Mouse (Mus musculus): ENCODE results near the gene Saa3. TPM values are rescaled to one million over a fixed set of nuclear protein-coding genes. Genes with fewer than 3 reads are reported as not detected.
"Not testable (repeated sequence)": the region's sequence is repeated elsewhere in the genome, so short reads cannot be mapped to it uniquely, and the experiment has no call there.

The Saa3 gene
- polyA plus RNA-seq, 1 experiment: not detected

DNA sequence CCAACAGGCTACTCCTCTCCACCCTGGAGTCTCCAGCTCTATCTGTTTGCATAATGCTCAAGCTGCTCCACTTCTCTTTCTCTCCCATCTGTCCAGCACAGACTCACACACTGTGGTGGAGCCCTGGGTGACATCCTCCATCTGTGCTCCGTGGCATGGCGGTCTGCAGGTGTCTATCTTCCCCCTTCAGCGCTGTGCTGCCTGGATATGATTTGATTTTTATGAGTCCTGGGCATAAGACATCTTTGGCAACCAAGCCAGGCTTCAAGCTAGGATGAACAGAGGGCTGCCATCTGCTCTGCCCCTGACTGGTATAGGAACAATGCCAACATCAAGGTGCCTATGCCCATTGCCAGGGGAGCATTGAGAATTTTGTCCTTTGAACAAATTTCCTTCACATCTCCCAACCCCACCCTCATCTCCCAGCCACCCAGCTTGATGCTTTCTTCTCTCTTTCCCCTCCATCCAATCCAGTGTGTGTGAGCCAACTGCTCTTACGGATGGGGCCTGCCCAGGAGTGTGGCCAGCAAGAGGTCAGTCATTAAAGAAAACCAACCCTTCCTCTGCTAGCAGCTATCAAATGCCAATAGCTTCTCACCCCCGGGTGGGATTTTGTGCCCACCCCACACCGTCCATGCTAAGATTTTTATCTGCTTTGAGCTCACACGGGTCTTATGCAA, 3.2 kb upstream of the Saa3 start:
- H3K27me3 ChIP-seq (ENCODE audit: control insufficient read depth): no peaks in the 10 kb centered on the region
- H3K4me1 ChIP-seq (ENCODE audit: control insufficient read depth): no peaks in the 10 kb centered on the region
- no peaks in the 10 kb centered on the region for H3K9me3 ChIP-seq (ENCODE audit: control insufficient read depth, low read length)
- no peak overlapping the region for H3K4me3 ChIP-seq (replicated peaks)
- TF ChIP-seq GATA1 (IDR thresholded peaks at IDR 0.05; ENCODE audit: low read length) (no peak), TAL1 (IDR thresholded peaks at IDR 0.05; ENCODE audit: low read length) (no peak)
- H3K36me3 ChIP-seq (ENCODE audit: control insufficient read depth): no peaks in the 10 kb centered on the region

DNA sequence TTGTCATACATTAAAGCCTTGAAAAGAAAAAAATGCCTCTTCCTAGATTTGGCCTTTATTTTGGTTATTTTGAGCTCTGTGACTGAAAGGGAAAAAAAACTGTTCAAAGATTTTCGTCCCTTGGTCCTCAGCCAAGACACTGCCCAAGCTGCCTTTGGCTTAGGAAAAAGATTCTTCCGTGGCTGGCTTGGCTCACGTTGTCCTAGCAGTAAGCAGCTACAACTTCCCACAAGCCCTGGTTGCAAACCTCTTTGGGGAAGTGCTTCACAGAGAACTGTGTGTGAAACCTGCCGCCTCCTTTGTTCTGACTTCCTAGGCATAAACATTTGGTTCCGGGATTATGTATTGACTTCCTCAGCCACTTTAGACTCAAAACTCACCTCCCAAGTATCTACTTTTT, 1.4 kb upstream of the Saa3 start:
- 0 out of 2 replicates have a peak, but pooled peaks cover 3% of the 10 kb centered on the region for H3K27me3 ChIP-seq (ENCODE audit: control insufficient read depth)
- no peak overlapping the region for H3K4me3 ChIP-seq (replicated peaks)
- TF ChIP-seq TAL1 (IDR thresholded peaks at IDR 0.05; ENCODE audit: low read length): no peak
- no peak for TF ChIP-seq GATA1 (IDR thresholded peaks at IDR 0.05; ENCODE audit: low read length)
- H3K4me1 ChIP-seq (ENCODE audit: control insufficient read depth): no peaks in the 10 kb centered on the region
- no peaks in the 10 kb centered on the region for H3K9me3 ChIP-seq (ENCODE audit: control insufficient read depth, low read length)
- no peaks in the 10 kb centered on the region for H3K36me3 ChIP-seq (ENCODE audit: control insufficient read depth)

DNA sequence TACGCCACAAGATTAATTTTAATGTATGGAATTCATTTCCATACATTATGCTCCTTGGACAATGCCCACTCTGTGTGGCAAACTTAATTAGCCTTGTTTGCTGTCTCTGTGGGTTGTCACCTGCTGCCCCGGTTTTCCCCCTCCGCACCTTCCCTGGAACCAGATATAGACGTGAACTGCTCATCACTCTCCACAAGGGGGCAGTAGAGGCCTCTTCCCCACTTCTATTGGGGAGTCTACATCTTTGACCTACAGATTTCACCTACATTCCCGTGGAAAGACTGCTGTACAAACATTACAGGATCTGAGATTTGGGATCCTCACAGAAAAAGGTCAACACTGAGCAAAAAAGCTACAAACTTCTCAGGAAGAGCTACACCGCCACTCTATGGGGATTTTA, 982 bp downstream of the Saa3 start:
- Histone ChIP-seq H3K27me3 (ENCODE audit: control insufficient read depth) (0 out of 2 replicates have a peak, but pooled peaks cover 3% of the 10 kb centered on the region), H3K36me3 (ENCODE audit: control insufficient read depth) (no peaks in the 10 kb centered on the region), H3K9me3 (ENCODE audit: control insufficient read depth, low read length) (no peaks in the 10 kb centered on the region), H3K4me1 (ENCODE audit: control insufficient read depth) (peaks cover 5% of the 10 kb centered on the region), H3K4me3 (replicated peaks) (no peak overlapping the region)
- no peak for TF ChIP-seq GATA1 (IDR thresholded peaks at IDR 0.05; ENCODE audit: low read length)
- no peak for TF ChIP-seq TAL1 (IDR thresholded peaks at IDR 0.05; ENCODE audit: low read length)

DNA sequence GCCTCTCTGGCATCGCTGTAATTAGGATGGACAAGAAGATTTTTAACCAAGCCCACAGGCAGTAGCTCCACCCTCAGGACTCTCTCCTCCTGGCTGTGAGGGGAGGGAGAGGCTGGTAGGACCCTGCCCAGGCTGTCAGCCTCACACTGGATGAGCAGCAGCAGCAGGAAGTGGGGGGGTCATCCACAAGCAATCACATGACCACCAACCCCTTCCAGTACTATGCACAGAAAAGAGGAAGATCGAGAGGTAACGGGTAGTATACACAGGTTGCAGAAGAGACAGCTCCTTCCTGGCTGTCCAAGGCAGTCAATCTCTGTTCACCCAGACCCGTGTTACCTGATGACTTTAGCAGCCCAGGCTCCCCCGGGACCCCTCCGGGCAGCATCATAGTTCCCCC, 3.2 kb downstream of the Saa3 start:
- Histone ChIP-seq H3K36me3 (ENCODE audit: control insufficient read depth) (peaks cover 13% of the 10 kb centered on the region), H3K4me3 (replicated peaks) (no peak overlapping the region), H3K9me3 (ENCODE audit: control insufficient read depth, low read length) (no peaks in the 10 kb centered on the region), H3K27me3 (ENCODE audit: control insufficient read depth) (0 out of 2 replicates have a peak, but pooled peaks cover 3% of the 10 kb centered on the region), H3K4me1 (ENCODE audit: control insufficient read depth) (peaks cover 14% of the 10 kb centered on the region)
- TF ChIP-seq TAL1 (IDR thresholded peaks at IDR 0.05; ENCODE audit: low read length) (no peak), GATA1 (IDR thresholded peaks at IDR 0.05; ENCODE audit: low read length) (no peak)

DNA sequence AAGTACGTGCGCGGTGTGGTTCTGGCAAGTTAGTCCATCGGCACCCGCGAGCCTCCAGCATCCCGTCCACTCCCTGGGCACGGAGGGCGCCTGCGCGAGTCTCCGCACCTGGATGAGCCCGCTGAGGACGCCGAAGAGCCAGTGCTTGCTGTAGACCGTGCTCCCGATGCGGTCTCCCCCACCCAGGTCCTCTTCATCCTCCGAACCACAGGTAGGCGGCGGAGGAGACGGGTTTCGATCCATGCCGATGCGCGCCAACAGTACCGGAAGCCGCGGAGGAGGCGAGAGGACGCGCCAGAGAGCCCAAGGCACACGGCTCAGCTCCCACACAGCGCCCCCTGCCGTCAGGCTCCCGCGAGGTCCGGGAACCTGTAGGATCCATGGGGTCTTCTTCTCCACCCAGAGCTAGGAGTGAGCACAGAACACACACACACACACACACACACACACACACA, 5.1 kb downstream of the Saa3 start, which contains the start of gene Saal1:
Gene Saal1, minus strand, starts transcription at position 291 of the 455 bp plus-strand sequence.
- Histone ChIP-seq H3K9me3 (ENCODE audit: control insufficient read depth, low read length) (no peaks in the 10 kb centered on the region), H3K4me3 (replicated peaks) (peak within 1 kb of the TSS; percentile 90), H3K4me1 (ENCODE audit: control insufficient read depth) (peaks cover 14% of the 10 kb centered on the region), H3K27me3 (ENCODE audit: control insufficient read depth) (0 out of 2 replicates have a peak, but pooled peaks cover 3% of the 10 kb centered on the region), H3K36me3 (ENCODE audit: control insufficient read depth) (peaks cover 31% of the 10 kb centered on the region)
- TF ChIP-seq TAL1 (IDR thresholded peaks at IDR 0.05; ENCODE audit: low read length): no peak
- no peak for TF ChIP-seq GATA1 (IDR thresholded peaks at IDR 0.05; ENCODE audit: low read length)

DNA sequence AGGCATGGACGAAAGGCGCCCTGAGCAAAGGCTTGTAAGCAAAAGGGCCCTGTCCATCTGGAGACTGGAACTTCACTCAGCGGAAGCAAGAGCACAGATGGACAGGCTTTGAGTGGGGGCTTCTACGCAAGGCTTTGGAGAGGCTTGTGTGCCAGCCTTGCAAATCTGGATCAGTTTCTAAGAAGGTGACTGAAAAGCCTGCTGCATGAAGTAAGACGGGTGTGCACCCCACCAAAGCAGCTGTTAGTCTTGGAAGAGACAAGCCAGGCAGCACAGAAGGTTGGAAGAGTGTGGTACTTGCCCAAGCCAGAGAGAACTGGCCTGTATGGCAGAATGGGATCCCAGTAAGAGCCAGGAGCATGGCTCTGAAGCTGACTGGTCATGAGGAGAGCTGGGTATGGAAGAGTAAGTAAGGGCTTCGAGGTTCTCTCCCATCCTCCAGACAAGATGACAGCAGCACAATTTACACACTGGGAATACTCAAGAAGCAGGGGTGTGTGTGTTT, 14.9 kb downstream of the Saa3 start:
- no peaks in the 10 kb centered on the region for H3K9me3 ChIP-seq (ENCODE audit: control insufficient read depth, low read length)
- H3K4me3 ChIP-seq (replicated peaks): no peak overlapping the region
- H3K27me3 ChIP-seq (ENCODE audit: control insufficient read depth): no peaks in the 10 kb centered on the region
- peaks cover 94% of the 10 kb centered on the region for H3K36me3 ChIP-seq (ENCODE audit: control insufficient read depth)
- peaks cover 10% of the 10 kb centered on the region for H3K4me1 ChIP-seq (ENCODE audit: control insufficient read depth)
- TF ChIP-seq TAL1 (IDR thresholded peaks at IDR 0.05; ENCODE audit: low read length) (no peak), GATA1 (IDR thresholded peaks at IDR 0.05; ENCODE audit: low read length) (no peak)

DNA sequence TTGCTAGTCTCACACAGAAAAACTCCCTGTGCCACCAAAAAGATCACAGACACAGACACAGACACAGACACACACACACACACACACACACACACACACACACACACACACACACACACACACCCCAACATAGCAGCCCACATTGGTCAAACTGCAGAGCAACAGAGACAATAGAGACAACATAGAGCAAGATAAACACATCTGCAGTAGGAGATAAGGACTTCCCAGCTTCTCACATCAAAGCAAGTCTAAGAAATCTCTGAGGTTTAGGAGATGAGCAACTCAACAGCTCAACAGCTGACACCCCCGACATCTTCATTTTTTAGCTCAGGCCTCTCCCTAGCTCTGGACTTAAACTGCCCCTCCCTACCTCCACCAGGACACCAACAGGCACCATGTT, 18.7 kb downstream of the Saa3 start:
- H3K4me1 ChIP-seq (ENCODE audit: control insufficient read depth): peaks cover 10% of the 10 kb centered on the region
- peaks cover 76% of the 10 kb centered on the region for H3K36me3 ChIP-seq (ENCODE audit: control insufficient read depth)
- H3K27me3 ChIP-seq (ENCODE audit: control insufficient read depth): no peaks in the 10 kb centered on the region
- no peak for TF ChIP-seq GATA1 (IDR thresholded peaks at IDR 0.05; ENCODE audit: low read length)
- TF ChIP-seq TAL1 (IDR thresholded peaks at IDR 0.05; ENCODE audit: low read length): no peak
- no peaks in the 10 kb centered on the region for H3K9me3 ChIP-seq (ENCODE audit: control insufficient read depth, low read length)
- no peak overlapping the region for H3K4me3 ChIP-seq (replicated peaks)

DNA sequence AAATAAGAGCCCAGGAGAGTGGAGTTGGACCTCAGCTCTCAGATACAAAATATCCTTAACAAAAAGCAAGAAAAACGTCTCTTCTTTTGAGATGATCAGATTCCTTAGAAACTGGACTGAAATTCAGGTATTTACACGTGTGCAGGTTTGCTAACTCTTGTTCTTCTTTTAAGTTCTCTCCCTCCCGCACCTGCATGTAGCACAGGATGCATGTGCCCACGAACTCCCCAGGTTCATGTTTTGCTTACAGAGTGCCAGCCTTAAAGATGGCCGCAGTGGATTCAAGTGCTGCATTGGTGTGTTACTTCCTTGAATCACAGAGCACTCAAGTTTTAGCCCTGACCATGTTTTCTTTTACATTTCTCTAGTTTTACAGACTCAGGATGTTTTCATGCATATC, 28.7 kb downstream of the Saa3 start:
- no peak overlapping the region for H3K4me3 ChIP-seq (replicated peaks)
- H3K4me1 ChIP-seq (ENCODE audit: control insufficient read depth): no peaks in the 10 kb centered on the region
- no peaks in the 10 kb centered on the region for H3K9me3 ChIP-seq (ENCODE audit: control insufficient read depth, low read length)
- no peaks in the 10 kb centered on the region for H3K27me3 ChIP-seq (ENCODE audit: control insufficient read depth)
- peaks cover 39% of the 10 kb centered on the region for H3K36me3 ChIP-seq (ENCODE audit: control insufficient read depth)
- TF ChIP-seq GATA1 (IDR thresholded peaks at IDR 0.05; ENCODE audit: low read length) (no peak), TAL1 (IDR thresholded peaks at IDR 0.05; ENCODE audit: low read length) (no peak)

DNA sequence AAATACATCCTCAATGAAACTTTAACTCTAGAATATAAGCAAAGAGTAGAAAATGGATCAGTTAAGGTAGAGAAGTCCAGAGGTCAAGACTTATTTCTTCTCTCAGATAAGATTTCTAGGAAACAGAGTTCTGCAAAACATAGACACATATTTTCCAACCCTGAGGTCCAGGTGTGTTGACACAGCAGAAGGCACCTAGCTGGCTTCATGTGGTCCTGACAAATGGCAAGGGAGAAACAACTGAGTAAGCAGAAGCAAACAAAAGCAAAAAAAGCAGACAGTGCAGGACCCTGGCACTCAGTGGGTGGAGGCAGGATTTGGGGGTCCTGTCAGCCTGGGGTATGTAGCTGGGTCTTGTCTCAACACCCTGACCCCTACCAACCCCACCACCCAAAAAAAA, 34.8 kb downstream of the Saa3 start:
- TF ChIP-seq GATA1 (IDR thresholded peaks at IDR 0.05; ENCODE audit: low read length) (no peak), TAL1 (IDR thresholded peaks at IDR 0.05; ENCODE audit: low read length) (no peak)
- Histone ChIP-seq H3K4me1 (ENCODE audit: control insufficient read depth) (no peaks in the 10 kb centered on the region), H3K36me3 (ENCODE audit: control insufficient read depth) (no peaks in the 10 kb centered on the region), H3K27me3 (ENCODE audit: control insufficient read depth) (peaks cover 2% of the 10 kb centered on the region; the same call in 1 of the 2 replicates), H3K9me3 (ENCODE audit: control insufficient read depth, low read length) (no peaks in the 10 kb centered on the region), H3K4me3 (replicated peaks) (no peak overlapping the region)

DNA sequence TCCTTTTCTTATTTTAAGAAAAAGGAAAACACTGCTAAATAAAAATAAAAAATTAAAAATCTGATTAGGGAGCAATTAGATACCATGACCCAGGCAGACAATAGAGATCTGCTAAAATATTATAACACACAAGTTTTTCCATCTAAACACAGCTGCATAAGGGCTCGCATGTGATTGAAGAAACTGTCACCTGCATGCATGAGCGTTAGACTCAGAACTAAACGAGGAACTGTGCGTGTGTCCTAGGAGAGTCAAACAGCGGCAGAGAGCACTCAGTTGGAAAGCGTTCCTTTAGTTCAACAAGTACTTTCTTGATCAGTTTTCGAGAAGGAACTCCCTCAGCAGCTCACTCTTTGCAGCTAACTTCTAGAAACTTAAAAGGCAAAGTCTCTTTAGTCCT, 36.5 kb downstream of the Saa3 start:
- H3K4me1 ChIP-seq (ENCODE audit: control insufficient read depth); H3K4me3 ChIP-seq (replicated peaks); H3K27me3 ChIP-seq (ENCODE audit: control insufficient read depth); H3K9me3 ChIP-seq (ENCODE audit: control insufficient read depth, low read length); H3K36me3 ChIP-seq (ENCODE audit: control insufficient read depth): not testable (repeated sequence)
